Mouse (Mus musculus): ENCODE measurements around the gene Rab12. TPM values are rescaled to one million over a fixed set of nuclear protein-coding genes. Genes with fewer than 3 reads are reported as not detected.

The Rab12 gene
- polyA plus RNA-seq, 1 experiment from 2014 or later = 51.0 TPM

GRCm38 (mm10) chr17:66447978-66448377, 71.6 kb downstream of the Rab12 start:
- no peak overlapping the region for H3K27ac ChIP-seq
- peak overlapping the region; percentile 100 for H3K4me2 ChIP-seq (ENCODE audit: low read length)
- H3K4me3 ChIP-seq (replicated peaks; ENCODE audit: low read depth, low read length) = peak overlapping the region; percentile 80
- no peaks in the 10 kb centered on the region for H3K36me3 ChIP-seq (ENCODE audit: insufficient read depth, low read length)
- no peaks in the 10 kb centered on the region for H3K27me3 ChIP-seq (ENCODE audit: insufficient read depth, low read length)
- DNase-seq (ENCODE audit: low spot score) (no peak), ATAC-seq (replicated peaks; ENCODE audit: low FRiP score, low read depth) (no peak)
- peak overlapping the region; percentile 81 for H3K9ac ChIP-seq (ENCODE audit: low read depth, low read length)
- H3K9me3 ChIP-seq (replicated peaks; ENCODE audit: low read length) = no peaks in the 10 kb centered on the region
- H3K4me1 ChIP-seq (replicated peaks; ENCODE audit: insufficient read depth, low read length) = peaks cover 9% of the 10 kb centered on the region
- 3% methylated on average over 13 of the region's 13 CpGs for WGBS
- no peak for TF ChIP-seq CTCF (IDR thresholded peaks at IDR 0.05; ENCODE audit: low read depth)

- 73% methylated on average over 7 of the region's 7 CpGs for WGBS
- Histone ChIP-seq H3K9me3 (replicated peaks; ENCODE audit: low read length) (no peaks in the 10 kb centered on the region), H3K27me3 (ENCODE audit: insufficient read depth, low read length) (no peaks in the 10 kb centered on the region), H3K36me3 (ENCODE audit: insufficient read depth, low read length) (no peaks in the 10 kb centered on the region), H3K27ac (no peak overlapping the region), H3K9ac (ENCODE audit: low read depth, low read length) (no peak overlapping the region), H3K4me2 (ENCODE audit: low read length) (peak overlapping the region; percentile 100), H3K4me3 (replicated peaks; ENCODE audit: low read depth, low read length) (0 out of 2 replicates have a peak overlapping the region, but pooled peaks have one; percentile 80), H3K4me1 (replicated peaks; ENCODE audit: insufficient read depth, low read length) (peaks cover 9% of the 10 kb centered on the region)
- no peak for TF ChIP-seq CTCF (IDR thresholded peaks at IDR 0.05; ENCODE audit: low read depth)
- no peak for DNase-seq (ENCODE audit: low spot score)
- no peak for ATAC-seq (replicated peaks; ENCODE audit: low FRiP score, low read depth)
Observed at GRCm38 (mm10) chr17:66447007-66447312, 72.6 kb downstream of the Rab12 start.

- DNase-seq (ENCODE audit: low spot score) = no peak
- Histone ChIP-seq H3K4me3 (replicated peaks; ENCODE audit: low read depth, low read length) (no peak overlapping the region), H3K27ac (no peak overlapping the region), H3K9ac (ENCODE audit: low read depth, low read length) (no peak overlapping the region), H3K27me3 (ENCODE audit: insufficient read depth, low read length) (no peaks in the 10 kb centered on the region), H3K36me3 (ENCODE audit: insufficient read depth, low read length) (no peaks in the 10 kb centered on the region), H3K9me3 (replicated peaks; ENCODE audit: low read length) (no peaks in the 10 kb centered on the region), H3K4me1 (replicated peaks; ENCODE audit: insufficient read depth, low read length) (peaks cover 9% of the 10 kb centered on the region), H3K4me2 (ENCODE audit: low read length) (peak overlapping the region; percentile 28)
- 59% methylated on average over 7 of the region's 7 CpGs for WGBS
- TF ChIP-seq CTCF (IDR thresholded peaks at IDR 0.05; ENCODE audit: low read depth) = no peak
- no peak for ATAC-seq (replicated peaks; ENCODE audit: low FRiP score, low read depth)
Observed at GRCm38 (mm10) chr17:66446196-66447006, 73.1 kb downstream of the Rab12 start.

Other genes with a start within 250 kb of the Rab12 start
- gene Mtcl1, start 70.0 kb downstream of the Rab12 start, polyA plus RNA-seq (2015; fragmentation: Nextera tagmentation; extraction: Ambion mirVana) = 3.5 and 3.6 TPM in 2 replicates
- gene Themis3, start 74.9 kb upstream of the Rab12 start, polyA plus RNA-seq (2015; fragmentation: Nextera tagmentation; extraction: Ambion mirVana) = 0.25 and 0.28 TPM in 2 replicates

Measured in kidney, postnatal 0 days (tissue).